Mouse (Mus musculus): Measurements from ENCODE around the gene Slc8b1. TPM values are rescaled to one million over a fixed set of nuclear protein-coding genes. Genes with fewer than 3 reads are reported as not detected.

Slc8b1 gene
- total and polyA plus RNA-seq, 3 experiments = 2.7 to 5.9 TPM; not detected in 1

GRCm38 (mm10) chr5:120566681-120567252 lies 55.8 kb downstream of the Slc8b1 start:
- H3K4me1 ChIP-seq (ENCODE audit: control insufficient read depth in 1 of 2, insufficient read depth in 2 of 2, low read length in 2 of 2) = peaks cover 0 to 5% of the 10 kb centered on the region in 2 experiments; a peak in 2 of 4 replicates

DNA sequence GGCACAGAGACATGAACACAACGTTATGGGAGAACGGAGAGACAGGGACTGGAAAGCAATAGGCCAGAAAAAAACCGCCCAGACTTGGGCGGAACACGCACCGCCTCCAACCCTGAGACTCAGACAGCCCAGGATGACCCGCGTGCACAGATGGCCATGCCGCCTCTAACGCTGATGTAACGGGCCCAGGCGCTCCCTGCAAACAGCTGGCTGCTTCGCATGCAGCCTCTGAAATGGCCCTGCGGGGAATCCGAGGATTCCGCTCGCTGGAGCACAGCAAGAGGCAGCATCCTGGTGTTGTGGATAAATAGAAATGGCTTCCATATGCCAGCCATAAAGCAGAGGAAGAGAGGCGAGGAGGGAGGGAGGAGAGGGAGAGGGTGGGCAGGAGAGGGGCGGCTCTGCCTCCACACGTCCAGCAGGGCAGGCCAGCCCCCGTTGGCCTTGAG lies 56.3 kb downstream of the Slc8b1 start:
- Histone ChIP-seq H3K79me2 (ENCODE audit: control insufficient read depth, insufficient read depth, low read length, poor library complexity) (no peaks in the 10 kb centered on the region), H3K27ac (ENCODE audit: control insufficient read depth, low read depth, low read length) (no peak overlapping the region), H3K27me3 (ENCODE audit: control insufficient read depth in 1 of 2, insufficient read depth in 2 of 2, low read length in 2 of 2) (no peaks in the 10 kb centered on the region), H3K36me3 (ENCODE audit: control insufficient read depth in 1 of 2, insufficient read depth in 2 of 2, low read length in 2 of 2) (0 out of 4 replicates have a peak, but pooled peaks cover 0 to 3% of the 10 kb centered on the region in 2 experiments), H3K9ac (ENCODE audit: control insufficient read depth, low read depth, low read length, poor library complexity, severe bottlenecking) (no peak overlapping the region), H3K4me3 (ENCODE audit: control insufficient read depth in 1 of 2, insufficient read depth in 1 of 2, low read depth in 2 of 2, low read length in 2 of 2) (no peak overlapping the region), H3K9me3 (replicated peaks; ENCODE audit: insufficient read depth, low read length) (no peaks in the 10 kb centered on the region), H3K4me1 (ENCODE audit: control insufficient read depth in 1 of 2, insufficient read depth in 2 of 2, low read length in 2 of 2) (peaks cover 0 to 5% of the 10 kb centered on the region in 2 experiments; a peak in 2 of 4 replicates)
- no peak for DNase-seq (ENCODE audit: low read depth, low spot score)
- TF ChIP-seq POLR2A (IDR thresholded peaks at IDR 0.05; ENCODE audit: control insufficient read depth in 1 of 2, insufficient read depth in 1 of 2, low read depth in 1 of 2, low read length in 2 of 2, poor library complexity in 1 of 2) = no peak
- TF ChIP-seq TBP (IDR thresholded peaks at IDR 0.05; ENCODE audit: low read depth, low read length) = no peak
- no peak for TF ChIP-seq MAZ (IDR thresholded peaks at IDR 0.05; ENCODE audit: low read depth, low read length)

More at GRCm38 (mm10) chr5:120566681-120567252, 55.8 kb downstream of the Slc8b1 start:
- Histone ChIP-seq H3K9ac (ENCODE audit: control insufficient read depth, low read depth, low read length, poor library complexity, severe bottlenecking) (no peak overlapping the region), H3K9me3 (replicated peaks; ENCODE audit: insufficient read depth, low read length) (no peaks in the 10 kb centered on the region), H3K27ac (ENCODE audit: control insufficient read depth, low read depth, low read length) (no peak overlapping the region), H3K27me3 (ENCODE audit: control insufficient read depth in 1 of 2, insufficient read depth in 2 of 2, low read length in 2 of 2) (no peaks in the 10 kb centered on the region), H3K4me3 (ENCODE audit: control insufficient read depth in 1 of 2, insufficient read depth in 1 of 2, low read depth in 2 of 2, low read length in 2 of 2) (no peak overlapping the region), H3K36me3 (ENCODE audit: control insufficient read depth in 1 of 2, insufficient read depth in 2 of 2, low read length in 2 of 2) (0 out of 4 replicates have a peak, but pooled peaks cover 0 to 3% of the 10 kb centered on the region in 2 experiments), H3K79me2 (ENCODE audit: control insufficient read depth, insufficient read depth, low read length, poor library complexity) (no peaks in the 10 kb centered on the region)
- DNase-seq (ENCODE audit: low read depth, low spot score) = no peak
- TF ChIP-seq ELF1 (IDR thresholded peaks at IDR 0.05; ENCODE audit: low read depth, low read length) (no peak), POLR2AphosphoS5 (IDR thresholded peaks at IDR 0.05; ENCODE audit: borderline replicate concordance, low read depth, low read length) (no peak), HCFC1 (IDR thresholded peaks at IDR 0.05; ENCODE audit: low read depth, low read length) (no peak), ZKSCAN1 (IDR thresholded peaks at IDR 0.05; ENCODE audit: low read depth, low read length) (no peak), MYB (IDR thresholded peaks at IDR 0.05; ENCODE audit: low read depth, low read length) (no peak), GATA1 (IDR thresholded peaks at IDR 0.05; ENCODE audit: low read depth, low read length) (no peak), CTCF (IDR thresholded peaks at IDR 0.05 in 2 of 3, conservative IDR thresholded peaks at IDR 0.05 in 1 of 3; ENCODE audit: control insufficient read depth in 1 of 3, insufficient read depth in 1 of 3, low read depth in 2 of 3, low read length in 3 of 3, poor library complexity in 1 of 3, severe bottlenecking in 1 of 3) (no peak), UBTF (IDR thresholded peaks at IDR 0.05; ENCODE audit: borderline replicate concordance, insufficient read depth, low read depth, low read length) (no peak), TCF12 (IDR thresholded peaks at IDR 0.05; ENCODE audit: low read depth, low read length) (no peak), MAX (IDR thresholded peaks at IDR 0.05; ENCODE audit: low read length) (no peak), ETS1 (IDR thresholded peaks at IDR 0.05; ENCODE audit: low read depth, low read length) (no peak), TAL1 (IDR thresholded peaks at IDR 0.05; ENCODE audit: low read length) (no peak), CHD2 (IDR thresholded peaks at IDR 0.05; ENCODE audit: low read length) (no peak), JUND (IDR thresholded peaks at IDR 0.05; ENCODE audit: low read depth, low read length) (no peak), USF1 (IDR thresholded peaks at IDR 0.05; ENCODE audit: low read depth, low read length) (no peak), CHD1 (IDR thresholded peaks at IDR 0.05; ENCODE audit: low read depth, low read length) (no peak), GABPA (IDR thresholded peaks at IDR 0.05; ENCODE audit: low read depth, low read length) (no peak)
